Mouse (Mus musculus) embryonic facial prominence, embryonic 13.5 days (tissue): ENCODE results near the gene Havcr1. TPM values are rescaled to one million over a fixed set of nuclear protein-coding genes. Genes with fewer than 3 reads are reported as not detected.
"Not testable (repeated sequence)": the region's sequence is repeated elsewhere in the genome, so short reads cannot be mapped to it uniquely, and the experiment has no call there.

Experiments
- ATAC-seq: fragments of 200-750 bp; cut with Nextera tagmentation; 2 replicates; pipeline ENCODE4 v1.8.0; 2017; ENCODE audit warnings: low read depth; ENCODE audit not compliant: insufficient number of reproducible peaks, insufficient read depth, low FRiP score, low TSS enrichment
- H3K27ac ChIP-seq: fragments of 300-500 bp; sonication (generic); 2 replicates; pipeline ENCODE4 v1.5.1; 2015; ENCODE audit warnings: moderate library complexity, mild to moderate bottlenecking, inconsistent platforms
- H3K27me3 ChIP-seq: fragments of 300-500 bp; sonication (generic); 2 replicates; pipeline ENCODE4 v1.6.1; 2015; ENCODE audit warnings: mild to moderate bottlenecking, inconsistent platforms
- H3K36me3 ChIP-seq: fragments of 300-500 bp; sonication (generic); 2 replicates; pipeline ENCODE4 v1.6.1; 2015; ENCODE audit warnings: mild to moderate bottlenecking, inconsistent platforms
- H3K4me1 ChIP-seq: fragments of 300-500 bp; sonication (generic); 2 replicates; pipeline ENCODE4 v1.6.1; 2015; ENCODE audit warnings: inconsistent platforms
- H3K4me2 ChIP-seq: fragments of 300-500 bp; sonication (generic); 2 replicates; pipeline ENCODE4 v1.6.1; 2015; ENCODE audit warnings: moderate library complexity, mild to moderate bottlenecking, inconsistent platforms
- H3K4me3 ChIP-seq: fragments of 300-500 bp; sonication (generic); 2 replicates; pipeline ENCODE4 v1.5.1; 2015; ENCODE audit warnings: mild to moderate bottlenecking, inconsistent platforms
- H3K9ac ChIP-seq: fragments of 300-500 bp; sonication (generic); 2 replicates; pipeline ENCODE4 v1.6.1; 2015; ENCODE audit warnings: mild to moderate bottlenecking, inconsistent platforms
- H3K9me3 ChIP-seq: fragments of 300-500 bp; sonication (generic); 2 replicates; pipeline ENCODE4 v1.6.1; 2016; ENCODE audit warnings: inconsistent platforms
- WGBS: fragments of 180-500 bp; shearing (Covaris S2); methylation state at CpG from one replicate; pipeline ENCODE4 v1.1.7; 2015; ENCODE audit warnings: mixed read lengths; 5-methylcytosine and 5-hydroxymethylcytosine counted together
- polyA plus RNA-seq: library from polyadenylated mRNA; unstranded; fragments of >200 nt; fragmentation: Nextera tagmentation; extraction: Ambion mirVana; gene quantifications from 2 replicates; pipeline ENCODE4 v1.2.1, GENCODE M21; 2015

The Havcr1 gene
- polyA plus RNA-seq, 1 experiment from 2014 or later: not detected

DNA sequence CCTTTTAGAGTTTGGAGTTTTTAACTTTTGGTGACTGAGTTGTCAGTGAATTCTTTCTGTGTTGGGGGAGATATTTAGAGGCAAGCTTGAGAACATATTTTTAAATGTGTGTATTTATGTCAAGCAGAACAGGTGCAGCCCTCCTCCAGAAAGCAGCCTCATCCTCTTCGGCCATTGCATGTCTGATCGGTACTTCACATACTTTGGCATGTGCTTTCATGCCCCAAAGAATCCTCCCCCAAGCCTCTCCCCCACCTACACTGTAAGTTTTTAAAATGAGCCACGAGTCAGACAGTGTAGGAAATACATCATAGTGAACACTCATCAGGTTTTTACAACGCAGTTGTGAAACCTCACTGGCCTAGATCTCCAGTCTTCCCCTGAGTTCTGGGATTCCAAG is 6.0 kb downstream of the Havcr1 start:
- Histone ChIP-seq H3K4me2 (no peak overlapping the region), H3K9ac (no peak overlapping the region), H3K36me3 (no peaks in the 10 kb centered on the region), H3K27ac (no peak overlapping the region), H3K9me3 (no peaks in the 10 kb centered on the region), H3K4me3 (no peak overlapping the region), H3K4me1 (no peaks in the 10 kb centered on the region), H3K27me3 (no peaks in the 10 kb centered on the region)
- 80% methylated on average over 4 of the region's 4 CpGs for WGBS
- no peak for ATAC-seq

DNA sequence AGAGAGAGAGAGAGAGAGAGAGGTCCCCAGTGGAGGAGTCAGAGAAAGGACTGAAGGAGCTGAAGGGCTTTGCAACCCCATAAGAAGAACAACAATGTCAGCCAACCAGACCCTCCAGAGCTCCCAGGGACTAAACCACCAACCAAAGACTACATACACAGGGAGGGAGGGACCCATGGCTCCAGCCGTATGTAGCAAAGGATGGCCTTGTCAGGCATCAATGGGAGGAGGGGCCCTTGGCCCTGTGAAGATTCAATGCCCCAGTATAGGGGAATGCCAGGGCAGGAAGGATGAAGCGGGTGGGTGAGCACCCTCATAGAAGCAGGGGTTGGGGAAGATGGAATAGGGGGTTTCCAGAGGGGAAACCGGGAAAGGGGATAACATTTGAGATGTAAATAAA is 6.8 kb downstream of the Havcr1 start:
- WGBS: 71% methylated on average over 3 of the region's 3 CpGs
- no peaks in the 10 kb centered on the region for H3K27me3 ChIP-seq

GRCm38 (mm10) chr11:46747996-46748395 is 13.1 kb downstream of the Havcr1 start:
- H3K36me3 ChIP-seq: no peaks in the 10 kb centered on the region
- no peak for ATAC-seq
- WGBS: 48% methylated on average over 2 of the region's 2 CpGs
- no peaks in the 10 kb centered on the region for H3K9me3 ChIP-seq
- H3K27me3 ChIP-seq: no peaks in the 10 kb centered on the region
- H3K4me3 ChIP-seq: no peak overlapping the region
- H3K27ac ChIP-seq: no peak overlapping the region
- H3K4me1 ChIP-seq: no peaks in the 10 kb centered on the region
- H3K4me2 ChIP-seq: no peak overlapping the region
- H3K9ac ChIP-seq: no peak overlapping the region

More for the DNA sequence above, 6.8 kb downstream of the Havcr1 start:
- ATAC-seq: no peak
- no peak overlapping the region for H3K27ac ChIP-seq
- H3K9me3 ChIP-seq: no peaks in the 10 kb centered on the region
- no peak overlapping the region for H3K9ac ChIP-seq
- no peak overlapping the region for H3K4me2 ChIP-seq
- H3K4me3 ChIP-seq: no peak overlapping the region
- no peaks in the 10 kb centered on the region for H3K36me3 ChIP-seq
- no peaks in the 10 kb centered on the region for H3K4me1 ChIP-seq

GRCm38 (mm10) chr11:46753662-46754061 is 18.8 kb downstream of the Havcr1 start:
- Histone ChIP-seq H3K4me3 (no peak overlapping the region), H3K27ac (no peak overlapping the region), H3K9ac (no peak overlapping the region), H3K4me1 (no peaks in the 10 kb centered on the region), H3K9me3 (no peaks in the 10 kb centered on the region), H3K27me3 (no peaks in the 10 kb centered on the region), H3K4me2 (no peak overlapping the region), H3K36me3 (no peaks in the 10 kb centered on the region)
- ATAC-seq: no peak
- WGBS: 74% methylated on average over 2 of the region's 2 CpGs

DNA sequence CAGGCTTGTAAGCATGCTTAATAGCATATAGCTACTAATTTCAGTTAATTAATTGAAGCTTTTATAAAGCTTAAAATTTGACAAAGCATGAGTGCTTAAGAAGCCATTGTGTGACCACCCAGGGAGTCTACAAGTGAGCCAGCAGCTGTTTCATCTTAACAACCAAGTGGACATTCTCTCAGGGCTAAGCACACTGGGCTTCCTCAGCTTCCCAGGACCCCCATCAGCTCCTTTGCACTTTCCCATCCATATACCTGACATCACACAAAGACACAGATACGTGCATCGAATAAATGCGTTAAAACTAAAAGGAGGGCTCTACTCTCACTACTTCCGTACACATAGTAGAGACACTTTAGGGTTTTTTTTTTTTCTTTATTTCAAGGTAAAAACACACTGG is 19.8 kb downstream of the Havcr1 start:
- 89% methylated on average over 4 of the region's 4 CpGs for whole genome bisulfite sequencing
- Histone ChIP-seq H3K4me2 (no peak overlapping the region), H3K4me1 (no peaks in the 10 kb centered on the region), H3K9me3 (no peaks in the 10 kb centered on the region), H3K36me3 (no peaks in the 10 kb centered on the region), H3K4me3 (no peak overlapping the region), H3K9ac (no peak overlapping the region), H3K27ac (no peak overlapping the region), H3K27me3 (no peaks in the 10 kb centered on the region)
- ATAC-seq: no peak

GRCm38 (mm10) chr11:46755714-46756113 is 20.8 kb downstream of the Havcr1 start:
- ATAC-seq, H3K4me1 ChIP-seq, H3K36me3 ChIP-seq, H3K9me3 ChIP-seq, H3K9ac ChIP-seq, H3K4me2 ChIP-seq, H3K27ac ChIP-seq, H3K27me3 ChIP-seq, H3K4me3 ChIP-seq: not testable (repeated sequence)
- WGBS: 84% methylated on average over 6 of the region's 6 CpGs

GRCm38 (mm10) chr11:46776879-46777278 is 42.0 kb downstream of the Havcr1 start:
- ATAC-seq: no peak
- Histone ChIP-seq H3K4me2 (no peak overlapping the region), H3K36me3 (no peaks in the 10 kb centered on the region), H3K4me1 (no peaks in the 10 kb centered on the region), H3K9ac (no peak overlapping the region), H3K4me3 (no peak overlapping the region), H3K27me3 (no peaks in the 10 kb centered on the region), H3K27ac (no peak overlapping the region), H3K9me3 (no peaks in the 10 kb centered on the region)
- WGBS: 72% methylated on average over 3 of the region's 3 CpGs

GRCm38 (mm10) chr11:46779811-46780210 is 44.9 kb downstream of the Havcr1 start:
- 78% methylated on average over 2 of the region's 2 CpGs for WGBS
- Histone ChIP-seq H3K9ac (no peak overlapping the region), H3K4me1 (no peaks in the 10 kb centered on the region), H3K4me2 (no peak overlapping the region), H3K27me3 (no peaks in the 10 kb centered on the region), H3K4me3 (no peak overlapping the region), H3K27ac (no peak overlapping the region), H3K36me3 (no peaks in the 10 kb centered on the region), H3K9me3 (no peaks in the 10 kb centered on the region)
- no peak for ATAC-seq

- Histone ChIP-seq H3K9me3 (no peaks in the 10 kb centered on the region), H3K27me3 (no peaks in the 10 kb centered on the region), H3K9ac (no peak overlapping the region), H3K4me3 (no peak overlapping the region), H3K27ac (no peak overlapping the region), H3K4me1 (no peaks in the 10 kb centered on the region), H3K36me3 (no peaks in the 10 kb centered on the region), H3K4me2 (no peak overlapping the region)
- no peak for ATAC-seq
- 83% methylated on average over 2 of the region's 2 CpGs for WGBS
Measured at GRCm38 (mm10) chr11:46804440-46804839, 69.6 kb downstream of the Havcr1 start.

DNA sequence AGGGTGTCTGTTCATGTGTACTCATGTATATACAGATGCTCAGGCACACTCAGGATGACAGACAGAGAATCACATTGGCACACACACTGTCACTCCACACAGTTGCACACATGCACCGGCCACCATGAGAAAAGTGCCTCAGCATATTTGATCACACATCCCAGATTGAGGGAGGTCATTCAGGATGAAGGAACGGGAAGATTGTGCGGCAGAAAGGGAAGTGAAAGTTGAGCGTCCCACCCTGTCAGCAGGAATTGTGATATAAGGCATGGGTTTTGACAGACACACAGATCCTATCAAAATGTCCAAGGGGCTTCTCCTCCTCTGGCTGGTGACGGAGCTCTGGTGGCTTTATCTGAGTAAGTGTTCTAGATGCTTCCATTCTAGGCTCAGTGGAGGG is 75.6 kb downstream of the Havcr1 start, which contains the start of gene Timd4:
TSS of gene Timd4 (plus strand) at position 290 of the 400 bp plus-strand sequence.
- Histone ChIP-seq H3K4me1 (no peaks in the 10 kb centered on the region), H3K27me3 (no peaks in the 10 kb centered on the region), H3K4me2 (no peak within 1 kb of the TSS), H3K27ac (no peak within 1 kb of the TSS), H3K36me3 (no peaks in the 10 kb centered on the region), H3K4me3 (no peak within 1 kb of the TSS), H3K9me3 (no peaks in the 10 kb centered on the region), H3K9ac (no peak within 1 kb of the TSS)
- no peak for ATAC-seq
- 78% methylated on average over 5 of the region's 5 CpGs for WGBS

GRCm38 (mm10) chr11:46817692-46818091 is 82.8 kb downstream of the Havcr1 start:
- Histone ChIP-seq H3K27me3 (no peaks in the 10 kb centered on the region), H3K4me2 (no peak overlapping the region), H3K27ac (no peak overlapping the region), H3K4me1 (peaks cover 6% of the 10 kb centered on the region; the same call in 1 of the 2 replicates), H3K4me3 (no peak overlapping the region), H3K9me3 (no peaks in the 10 kb centered on the region), H3K9ac (no peak overlapping the region), H3K36me3 (no peaks in the 10 kb centered on the region)
- ATAC-seq: no peak
- WGBS: 89% methylated on average over 5 of the region's 5 CpGs

GRCm38 (mm10) chr11:46819930-46820329 is 85.0 kb downstream of the Havcr1 start:
- H3K27ac ChIP-seq: no peak overlapping the region
- WGBS: 14% methylated on average over 4 of the region's 4 CpGs
- no peak for ATAC-seq

More at GRCm38 (mm10) chr11:46819930-46820329, 85.0 kb downstream of the Havcr1 start:
- no peaks in the 10 kb centered on the region for H3K36me3 ChIP-seq
- H3K4me1 ChIP-seq: peaks cover 6% of the 10 kb centered on the region; the same call in 1 of the 2 replicates
- H3K27me3 ChIP-seq: no peaks in the 10 kb centered on the region
- H3K9ac ChIP-seq: no peak overlapping the region
- H3K4me2 ChIP-seq: no peak overlapping the region
- no peaks in the 10 kb centered on the region for H3K9me3 ChIP-seq
- no peak overlapping the region for H3K4me3 ChIP-seq
